Mouse (Mus musculus) CH12.LX (cell line): ENCODE measurements at regions not wholly inside any gene's neighbourhood (a gene's known extent, or its start where the extent isn't known, plus 50 kb on each side); places are given as distances from the start of the nearest gene placed in this dataset.

Experiments used
- DNase-seq: peaks from one replicate; pipeline ENCODE4 v3.0.0-alpha.2; 2013; ENCODE audit errors: extremely low read depth
- H3K27ac ChIP-seq: 2 replicates; pipeline ENCODE4 v1.5.1; 2012; ENCODE audit warnings: low read depth, mild to moderate bottlenecking, control low read depth, moderate library complexity; ENCODE audit not compliant: insufficient read depth
- H3K27me3 ChIP-seq: replicated peaks from 2 replicates; pipeline ENCODE3; 2012; ENCODE audit warnings: inconsistent platforms
- H3K36me3 ChIP-seq, 2 experiments: replicated peaks in 1 of 2; 2 replicates each; pipeline versions ENCODE3 to v1.6.1; 2012; ENCODE audit warnings: inconsistent platforms in 1 of 2, low read length in 1 of 2, mild to moderate bottlenecking in 1 of 2, mixed read lengths in 1 of 2, moderate library complexity in 1 of 2; ENCODE audit not compliant: control insufficient read depth in 1 of 2, insufficient read depth in 1 of 2
- H3K4me1 ChIP-seq, 2 experiments: 2 replicates each; pipeline ENCODE4 v1.6.1; 2012; ENCODE audit warnings: inconsistent platforms in 1 of 2, moderate library complexity in 1 of 2; ENCODE audit not compliant: insufficient read depth in 2 of 2, control insufficient read depth in 1 of 2
- H3K4me2 ChIP-seq: 2 replicates; pipeline ENCODE4 v1.6.1; 2012; ENCODE audit warnings: low read depth, mild to moderate bottlenecking, control low read depth; ENCODE audit not compliant: poor library complexity, insufficient read depth, severe bottlenecking
- H3K4me3 ChIP-seq, 3 experiments: fragments of 150-350 bp in 1 of 3; sonication (generic) in 1 of 3; replicated peaks in 1 of 3; 2 replicates each; pipeline versions ENCODE3 to v1.5.1; 2011 to 2012; ENCODE audit warnings: low read depth in 2 of 3, low read length in 2 of 3, mild to moderate bottlenecking in 2 of 3, moderate library complexity in 2 of 3, control low read depth in 1 of 3, improper control_type of control experiment in 1 of 3, inconsistent platforms in 1 of 3, mixed read lengths in 1 of 3; ENCODE audit not compliant: poor library complexity in 1 of 3
- H3K79me2 ChIP-seq: replicated peaks from 2 replicates; pipeline ENCODE4 v1.6.1; 2012; ENCODE audit warnings: mild to moderate bottlenecking, moderate library complexity; ENCODE audit not compliant: control insufficient read depth, poor library complexity, insufficient read depth, severe bottlenecking; ENCODE audit errors: extremely low read depth
- H3K9ac ChIP-seq: 2 replicates; pipeline ENCODE4 v1.6.1; 2012; ENCODE audit warnings: low read depth, mild to moderate bottlenecking, control low read depth, moderate library complexity; ENCODE audit not compliant: insufficient read depth
- H3K9me3 ChIP-seq: replicated peaks from 2 replicates; pipeline ENCODE3; 2012; ENCODE audit warnings: low read length, inconsistent platforms, mixed read lengths
- BHLHE40 ChIP-seq: IDR thresholded peaks from 2 replicates; pipeline ENCODE4 v1.6.1; 2011; ENCODE audit warnings: mild to moderate bottlenecking, low read depth, low read length, improper control_type of control experiment
- CHD1 ChIP-seq: IDR thresholded peaks from 2 replicates; pipeline ENCODE4 v1.6.1; 2012; ENCODE audit warnings: low read depth, low read length, improper control_type of control experiment, inconsistent platforms
- CTCF ChIP-seq, 2 experiments: IDR thresholded peaks in 1 of 2; conservative IDR thresholded peaks in 1 of 2; 2 replicates each; pipeline ENCODE4 v1.5.1; 2011 to 2012; ENCODE audit warnings: low read depth in 2 of 2, low read length in 2 of 2, improper control_type of control experiment in 1 of 2, inconsistent platforms in 1 of 2, mild to moderate bottlenecking in 1 of 2, moderate library complexity in 1 of 2
- E2F4 ChIP-seq: IDR thresholded peaks from 2 replicates; pipeline ENCODE4 v1.6.1; 2011; ENCODE audit warnings: low read depth, low read length, improper control_type of control experiment; ENCODE audit not compliant: insufficient replicate concordance
- EP300 ChIP-seq: IDR thresholded peaks from 2 replicates; pipeline ENCODE4 v1.6.1; 2011; ENCODE audit warnings: low read length, improper control_type of control experiment
- GABPA ChIP-seq: IDR thresholded peaks from 2 replicates; pipeline ENCODE4 v1.6.1; 2012; ENCODE audit warnings: low read depth, low read length, improper control_type of control experiment, inconsistent platforms; ENCODE audit not compliant: insufficient replicate concordance
- MEF2A ChIP-seq: IDR thresholded peaks from 2 replicates; pipeline ENCODE4 v1.6.1; 2014; ENCODE audit warnings: low read depth, mild to moderate bottlenecking, inconsistent platforms, low read length, improper control_type of control experiment, borderline replicate concordance
- NELFE ChIP-seq: IDR thresholded peaks from 2 replicates; pipeline ENCODE4 v1.6.1; 2011; ENCODE audit warnings: low read depth, low read length, improper control_type of control experiment
- NRF1 ChIP-seq: IDR thresholded peaks from 2 replicates; pipeline ENCODE4 v1.6.1; 2014; ENCODE audit warnings: low read depth, mild to moderate bottlenecking, inconsistent platforms, low read length, improper control_type of control experiment, moderate library complexity
- POLR2AphosphoS2 ChIP-seq: IDR thresholded peaks from 2 replicates; pipeline ENCODE4 v1.6.1; 2011; ENCODE audit warnings: low read depth, low read length, improper control_type of control experiment
- RAD21 ChIP-seq: IDR thresholded peaks from 2 replicates; pipeline ENCODE4 v1.6.1; 2011; ENCODE audit warnings: low read depth, mild to moderate bottlenecking, low read length, improper control_type of control experiment, moderate library complexity
- SIN3A ChIP-seq: IDR thresholded peaks from 2 replicates; pipeline ENCODE4 v1.6.1; 2012; ENCODE audit warnings: low read length, improper control_type of control experiment, inconsistent platforms
- SMC3 ChIP-seq: IDR thresholded peaks from 2 replicates; pipeline ENCODE4 v1.6.1; 2011; ENCODE audit warnings: low read depth, low read length, improper control_type of control experiment
- TCF12 ChIP-seq: IDR thresholded peaks from 2 replicates; pipeline ENCODE4 v1.6.1; 2014; ENCODE audit warnings: low read depth, mild to moderate bottlenecking, inconsistent platforms, low read length, improper control_type of control experiment
- UBTF ChIP-seq: IDR thresholded peaks from 2 replicates; pipeline ENCODE4 v1.6.1; 2012; ENCODE audit warnings: low read depth, mild to moderate bottlenecking, inconsistent platforms, low read length, improper control_type of control experiment, moderate library complexity
- USF2 ChIP-seq: conservative IDR thresholded peaks from 2 replicates; pipeline ENCODE4 v1.6.1; 2011; ENCODE audit warnings: low read depth, low read length, improper control_type of control experiment
- ZC3H11A ChIP-seq: IDR thresholded peaks from 2 replicates; pipeline ENCODE4 v1.6.1; 2012; ENCODE audit warnings: low read depth, mild to moderate bottlenecking, inconsistent platforms, low read length, improper control_type of control experiment
- ZMIZ1 ChIP-seq: IDR thresholded peaks from 2 replicates; pipeline ENCODE4 v1.6.1; 2012; ENCODE audit warnings: low read depth, mild to moderate bottlenecking, inconsistent platforms, low read length, improper control_type of control experiment
- ZNF384 ChIP-seq: IDR thresholded peaks from 2 replicates; pipeline ENCODE4 v1.6.1; 2012; ENCODE audit warnings: low read depth, low read length, improper control_type of control experiment, inconsistent platforms
- dilution Hi-C: fragments of 300-500 bp; cut with MboI; formaldehyde crosslinking; loops from 2 replicates; pipeline ENCODE4 v1.14.3; 2020; ENCODE audit warnings: low sequenced_read_pairs; ENCODE audit not compliant: extremely low pct_unique_long_range_greater_than_20kb, extremely low pct_ligation_motif_present
- in situ Hi-C: fragments of 300-500 bp; cut with MboI; formaldehyde crosslinking; loops from 3 replicates; pipeline ENCODE4 v1.14.3; 2019; ENCODE audit warnings: low sequenced_read_pairs, low pct_ligation_motif_present, low pct_unique_long_range_greater_than_20kb, mixed read lengths

DNA sequence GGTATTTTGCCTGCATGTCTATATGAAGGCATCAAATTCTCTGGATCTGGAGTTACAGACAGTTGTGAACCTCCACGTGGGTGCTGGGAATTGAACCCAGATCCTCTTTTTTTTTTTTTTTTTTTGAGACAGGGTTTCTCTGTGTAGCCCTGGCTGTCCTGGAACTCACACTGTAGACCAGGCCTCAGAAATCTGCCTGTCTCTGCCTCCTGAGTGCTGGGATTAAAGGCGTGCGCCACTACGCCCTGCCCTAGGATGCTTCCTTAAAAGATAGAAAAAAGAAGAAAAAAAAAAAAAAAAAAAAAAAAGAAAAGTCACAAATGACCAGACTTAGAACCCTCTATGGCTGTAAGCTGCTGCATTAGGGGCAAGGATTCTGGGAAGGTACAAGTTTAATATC lies 111.6 kb downstream of the Sox2 start:
- Histone ChIP-seq H3K27ac (no peak overlapping the region), H3K4me2 (no peak overlapping the region), H3K9ac (no peak overlapping the region), H3K79me2 (no peaks in the 10 kb centered on the region), H3K4me1 (no peaks in the 10 kb centered on the region), H3K9me3 (peaks cover 72% of the 10 kb centered on the region), H3K36me3 (no peaks in the 10 kb centered on the region), H3K27me3 (no peaks in the 10 kb centered on the region), H3K4me3 (no peak overlapping the region)
- dilution Hi-C loops: no loop called here
- DNase-seq: no peak
- in situ Hi-C loops: no loop called here
- TF ChIP-seq CTCF (conservative IDR thresholded peaks at IDR 0.05 in 1 of 2, IDR thresholded peaks at IDR 0.05 in 1 of 2; ENCODE audit: low read depth in 2 of 2, low read length in 2 of 2): no peak
- TF ChIP-seq RAD21: no peak
- no peak for TF ChIP-seq ZC3H11A
- no peak for TF ChIP-seq CHD1
- no peak for TF ChIP-seq SIN3A
- no peak for TF ChIP-seq NRF1
- no peak for TF ChIP-seq MEF2A
- no peak for TF ChIP-seq NELFE
- no peak for TF ChIP-seq TCF12
- TF ChIP-seq ZNF384: no peak
- no peak for TF ChIP-seq BHLHE40
- TF ChIP-seq SMC3: no peak

DNA sequence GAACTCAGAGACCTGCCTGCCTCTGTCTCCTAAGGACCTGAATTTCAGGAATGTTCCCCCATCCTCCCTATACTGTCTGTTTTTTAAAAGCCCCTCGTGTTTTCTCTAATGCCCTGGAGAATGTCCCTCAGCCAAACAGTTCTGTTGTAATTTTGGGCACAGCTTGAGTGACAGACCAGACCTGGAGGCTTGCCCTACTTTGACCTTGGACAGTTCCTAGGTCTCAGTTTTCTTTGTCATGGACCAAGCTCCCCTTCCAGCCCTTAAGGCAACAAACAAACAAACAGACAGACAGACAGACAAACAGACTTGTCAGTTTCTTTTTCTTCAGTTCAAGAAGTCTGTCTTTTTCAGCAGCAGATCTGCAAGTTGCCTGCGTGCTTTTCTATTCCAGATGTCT lies 114.4 kb downstream of the Sox2 start:
- in situ Hi-C loops (no loop called here), dilution Hi-C loops (no loop called here)
- DNase-seq: no peak
- Histone ChIP-seq H3K79me2 (no peaks in the 10 kb centered on the region), H3K27me3 (no peaks in the 10 kb centered on the region), H3K9me3 (peaks cover 69% of the 10 kb centered on the region), H3K4me3 (no peak overlapping the region), H3K4me1 (no peaks in the 10 kb centered on the region), H3K27ac (no peak overlapping the region), H3K9ac (no peak overlapping the region), H3K4me2 (no peak overlapping the region), H3K36me3 (no peaks in the 10 kb centered on the region)
- TF ChIP-seq SMC3 (no peak), EP300 (no peak), MEF2A (no peak), GABPA (no peak)

- Histone ChIP-seq H3K79me2 (no peaks in the 10 kb centered on the region), H3K9ac (no peak overlapping the region), H3K27me3 (no peaks in the 10 kb centered on the region), H3K4me2 (no peak overlapping the region), H3K9me3 (peaks cover 67% of the 10 kb centered on the region), H3K4me1 (no peaks in the 10 kb centered on the region), H3K27ac (no peak overlapping the region), H3K4me3 (no peak overlapping the region), H3K36me3 (no peaks in the 10 kb centered on the region)
- no peak for TF ChIP-seq ZMIZ1
- TF ChIP-seq UBTF: no peak
- no peak for TF ChIP-seq POLR2AphosphoS2
- no peak for TF ChIP-seq SIN3A
- no peak for TF ChIP-seq USF2
- TF ChIP-seq E2F4: no peak
- no peak for TF ChIP-seq EP300
- dilution Hi-C loops (no loop called here), in situ Hi-C loops (no loop called here)
- DNase-seq: no peak
Measured at GRCm38 (mm10) chr3:34765151-34765550, 114.9 kb downstream of the Sox2 start.
